Mouse (Mus musculus): ENCODE data around the gene Dock9.
"Not testable (repeated sequence)": the region's sequence is repeated elsewhere in the genome, so short reads cannot be mapped to it uniquely, and the experiment has no call there.

The Dock9 gene

DNA sequence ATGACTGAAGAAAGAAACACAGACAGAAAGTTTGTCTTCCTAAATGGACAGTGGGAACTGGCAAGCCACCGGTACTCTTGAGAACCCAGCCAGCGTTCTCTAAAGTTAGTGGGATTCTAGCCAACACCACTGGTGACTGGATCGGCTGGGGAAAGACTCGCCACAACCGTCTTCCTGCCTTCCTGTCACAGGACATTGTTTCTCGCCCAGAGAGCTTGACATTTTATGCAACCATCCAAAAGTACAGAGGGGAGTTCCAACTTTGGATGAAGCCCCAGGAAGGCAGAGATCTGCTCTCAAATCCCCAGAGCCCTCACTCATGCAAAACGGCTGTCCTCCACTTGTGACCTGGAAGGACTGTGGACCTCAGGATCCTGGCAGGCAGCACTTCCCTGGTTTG is 140.0 kb downstream of the Dock9 start:
- no peak for DNase-seq

DNA sequence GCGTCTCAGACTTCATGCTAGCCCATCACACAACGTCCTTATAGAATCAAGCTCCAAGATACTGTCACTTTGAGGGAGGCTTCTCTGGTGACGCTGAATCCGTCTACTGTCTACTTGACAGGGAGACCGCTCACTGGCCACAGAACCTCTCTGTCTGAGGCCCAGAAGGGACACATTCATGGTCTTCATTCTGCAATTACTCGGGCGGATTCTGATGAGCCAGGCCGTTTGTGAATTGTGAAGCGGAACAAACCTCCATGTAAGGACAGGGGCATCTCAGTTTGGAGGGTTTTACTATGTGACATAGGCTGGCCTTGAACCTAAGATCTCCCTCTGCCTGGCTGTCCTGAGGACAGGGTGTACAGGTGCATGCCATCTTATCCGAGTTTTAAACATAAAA is 140.7 kb downstream of the Dock9 start:
- DNase-seq, result no peak

DNA sequence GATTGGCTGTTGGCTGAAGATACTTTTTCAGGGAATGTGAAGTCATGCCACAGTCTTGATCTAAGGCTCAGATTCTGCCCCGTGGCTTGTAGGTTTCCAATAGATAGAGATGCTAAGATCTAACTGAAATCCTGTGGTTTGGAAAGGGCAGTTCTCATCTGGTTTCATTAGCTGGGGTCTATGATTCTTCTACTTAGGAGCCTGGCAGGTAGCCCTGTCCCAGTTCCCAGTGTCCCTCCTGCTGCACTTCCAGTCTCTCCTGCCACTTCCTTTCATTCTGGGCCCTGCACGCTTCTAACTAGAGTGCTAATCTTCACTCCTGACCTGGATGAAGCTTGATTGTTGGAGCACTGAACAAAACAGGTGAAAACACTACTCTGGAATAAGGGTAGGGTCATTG is 142.7 kb downstream of the Dock9 start:
- no peak for DNase-seq

DNA sequence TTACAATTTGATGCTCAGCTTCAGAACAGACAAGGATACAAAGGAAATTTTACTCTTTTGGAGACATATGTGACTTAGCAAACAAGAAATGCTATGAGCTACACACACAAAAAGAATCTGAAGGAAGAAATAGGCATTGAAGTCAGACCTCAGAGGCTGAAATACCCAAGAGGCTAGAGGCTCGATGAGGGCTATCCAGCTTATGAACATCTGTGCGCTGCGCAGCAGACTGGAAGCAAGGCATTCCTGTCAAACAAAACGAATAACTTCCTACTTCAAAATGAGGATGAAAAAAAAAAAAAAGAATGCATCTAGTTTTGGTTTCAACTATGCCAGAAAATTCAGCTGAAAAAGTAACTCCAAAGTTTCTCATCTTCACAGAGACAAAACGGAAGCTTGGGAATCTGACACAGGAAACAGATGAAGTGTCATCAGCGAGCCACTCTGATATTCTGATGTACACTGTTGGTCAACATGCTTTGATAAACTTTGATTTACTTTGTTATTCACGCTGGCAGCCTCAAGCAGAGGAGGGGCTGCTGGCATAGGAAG is 143.1 kb downstream of the Dock9 start:
- DNase-seq, result no peak

DNA sequence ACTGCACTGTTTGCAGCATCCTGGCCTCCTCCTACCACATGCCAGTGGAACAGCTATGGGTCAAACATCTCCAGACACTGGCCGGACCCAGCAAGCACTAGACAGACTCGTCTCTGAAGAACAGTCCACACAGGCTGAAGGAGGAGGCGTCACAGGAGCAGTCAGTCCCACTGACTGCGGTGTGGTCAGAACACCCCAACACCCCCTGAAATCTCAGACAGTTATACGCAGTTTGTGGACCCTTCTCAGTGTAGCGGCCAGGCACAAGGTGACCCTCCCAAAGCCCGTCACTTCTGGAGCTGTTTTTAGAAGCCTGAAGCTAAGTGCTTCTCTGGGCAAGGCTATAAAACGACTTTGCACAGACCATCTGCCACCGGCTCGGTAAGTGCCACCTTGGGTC is 143.9 kb downstream of the Dock9 start:
- no peak for DNase-seq

DNA sequence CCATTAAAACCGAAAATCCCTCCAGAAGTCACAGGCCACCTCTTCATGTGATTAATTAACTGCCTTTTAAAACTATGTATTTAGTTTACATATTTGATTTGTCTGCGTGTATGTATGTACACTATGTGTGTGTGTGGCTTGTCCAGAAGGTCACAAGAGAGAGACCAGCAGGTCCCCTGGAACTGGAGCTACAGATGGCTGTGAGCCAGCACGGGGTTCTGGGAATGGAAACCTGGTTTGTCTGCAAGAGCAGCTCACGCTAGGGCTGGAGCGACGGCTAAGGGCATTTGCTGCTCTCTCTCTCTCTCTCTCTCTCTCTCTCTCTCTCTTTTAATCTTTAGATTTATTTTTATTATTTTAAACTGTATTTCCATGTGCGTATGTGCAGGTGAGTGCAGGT is 144.4 kb downstream of the Dock9 start:
- no peak for DNase-seq

DNA sequence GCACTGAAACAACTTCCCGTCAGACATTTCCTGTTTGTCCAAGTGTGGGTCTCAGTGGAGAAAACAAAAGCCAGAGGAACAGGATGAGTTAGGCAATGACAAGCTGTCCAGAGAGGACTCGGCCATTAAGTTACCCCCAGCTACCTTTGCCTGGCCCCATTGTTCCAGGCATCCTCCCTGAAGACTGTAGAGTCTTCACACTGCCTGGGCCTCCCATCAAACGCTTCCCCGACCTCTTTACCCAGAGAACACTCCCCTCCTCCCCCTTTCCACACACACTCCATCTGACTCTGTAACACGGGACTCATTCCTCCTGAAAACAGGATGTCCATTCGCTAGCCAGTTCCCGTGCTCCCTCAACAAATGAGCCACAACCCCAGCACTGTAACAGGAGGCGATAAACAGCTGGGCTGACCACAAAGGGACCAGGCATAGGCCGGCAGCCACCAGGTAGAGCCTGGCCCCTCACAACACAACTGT is 149.0 kb downstream of the Dock9 start:
- peak; percentile 48 to 63 for DNase-seq

DNA sequence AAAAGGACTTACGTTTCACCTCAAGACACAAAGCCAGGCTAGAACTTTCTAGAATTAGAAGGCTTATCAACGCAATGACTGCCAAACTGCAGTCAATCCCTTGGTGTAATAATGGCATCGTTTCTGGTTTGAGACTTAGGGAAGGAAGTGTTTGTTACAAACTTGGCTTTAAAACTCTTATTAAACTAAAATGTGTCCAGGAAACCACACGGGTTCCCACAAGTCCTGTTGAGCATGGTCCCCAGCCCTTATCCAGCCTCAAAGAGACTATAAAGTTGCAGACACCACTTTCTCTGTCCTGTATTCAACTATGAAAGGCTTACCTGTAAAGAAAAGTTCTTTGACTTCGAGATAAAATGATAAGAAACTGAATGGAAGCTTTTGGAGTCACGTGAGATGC is 149.9 kb downstream of the Dock9 start:
- no peak for DNase-seq

DNA sequence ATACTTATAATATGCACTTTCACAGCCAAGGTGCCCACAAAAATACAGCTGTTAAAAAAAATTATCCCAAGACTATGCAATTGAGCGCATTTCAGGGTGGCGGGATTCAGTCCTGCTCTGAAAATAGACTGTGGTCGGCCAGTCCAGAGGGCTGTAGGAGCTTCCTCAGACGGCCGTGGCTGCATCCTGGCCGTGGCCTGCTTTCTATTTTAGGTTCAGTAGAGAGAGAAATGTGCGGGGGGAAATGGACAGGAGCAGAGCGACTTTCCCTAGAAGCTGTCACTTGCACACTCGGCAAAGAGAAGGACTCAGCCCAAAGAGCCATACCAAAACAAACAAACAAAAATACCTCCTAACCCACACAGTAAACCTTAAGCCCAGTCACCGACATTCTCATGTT is 151.0 kb downstream of the Dock9 start:
- DNase-seq, result no peak

DNA sequence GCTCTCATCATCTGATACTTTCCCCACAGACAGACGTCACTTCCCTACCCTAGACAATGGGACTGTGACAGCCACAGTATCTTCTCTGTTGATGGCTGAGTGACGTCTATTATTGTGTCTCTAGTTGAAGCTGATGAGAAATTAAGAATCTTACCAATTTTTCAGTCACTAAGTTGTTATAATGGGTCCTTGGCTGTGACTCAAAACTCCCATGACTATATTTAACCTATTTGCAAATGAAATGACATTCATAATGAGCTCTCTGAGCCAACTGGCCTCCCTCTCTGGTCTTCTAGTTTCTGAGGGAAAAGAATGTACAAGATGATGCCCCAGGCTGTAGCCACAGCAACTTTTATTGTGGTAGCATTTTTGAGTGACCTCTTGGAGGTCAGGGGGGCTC is 153.3 kb downstream of the Dock9 start:
- no peak for DNase-seq

DNA sequence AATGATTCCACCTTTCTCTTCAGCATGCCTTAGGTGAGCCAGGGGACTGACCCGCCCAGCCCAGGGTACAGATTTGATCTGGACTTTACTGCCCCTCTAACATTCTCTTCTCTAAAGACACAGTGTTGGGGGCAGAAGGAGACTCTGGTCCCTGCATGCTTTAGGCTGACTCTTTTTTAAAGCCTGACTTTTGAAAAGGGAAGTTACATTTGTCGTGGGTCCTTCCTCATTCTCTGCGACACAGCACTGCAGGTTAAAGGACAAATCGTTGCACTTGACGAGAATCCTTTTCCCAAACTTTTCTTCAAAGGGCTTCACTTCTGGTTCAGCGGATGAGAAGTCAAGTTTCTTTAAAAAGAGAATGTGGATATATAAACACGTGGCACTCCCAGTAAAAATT is 156.4 kb downstream of the Dock9 start:
- no peak for DNase-seq

DNA sequence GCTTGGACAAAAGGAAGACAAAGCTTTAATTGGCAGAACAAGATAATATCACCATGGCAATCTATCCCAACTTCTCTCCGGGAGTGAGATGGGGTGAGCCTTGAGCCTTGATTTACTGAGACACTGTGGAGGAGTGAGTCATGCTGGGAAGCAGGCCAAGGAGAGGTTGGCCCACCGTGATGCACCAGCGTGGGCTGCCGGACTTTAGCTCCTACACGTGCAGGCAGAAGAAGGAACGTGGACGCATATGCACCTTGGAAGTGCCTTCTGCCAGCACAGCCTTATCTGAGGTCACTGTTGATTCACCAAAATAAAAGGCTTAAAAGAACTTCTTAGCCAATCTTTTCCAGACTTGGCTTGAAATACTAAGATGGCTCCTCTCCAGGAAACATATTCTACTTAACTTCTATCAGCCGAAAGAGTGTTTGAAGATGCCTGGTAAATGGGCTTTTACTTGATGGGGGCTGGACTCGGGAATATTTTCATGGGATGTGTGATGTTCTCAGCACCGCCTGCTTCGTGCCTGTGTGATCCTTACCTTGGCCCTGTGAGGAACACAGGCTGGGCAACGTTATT is 160.6 kb downstream of the Dock9 start:
- DNase-seq, result peak; percentile 40 to 45

DNA sequence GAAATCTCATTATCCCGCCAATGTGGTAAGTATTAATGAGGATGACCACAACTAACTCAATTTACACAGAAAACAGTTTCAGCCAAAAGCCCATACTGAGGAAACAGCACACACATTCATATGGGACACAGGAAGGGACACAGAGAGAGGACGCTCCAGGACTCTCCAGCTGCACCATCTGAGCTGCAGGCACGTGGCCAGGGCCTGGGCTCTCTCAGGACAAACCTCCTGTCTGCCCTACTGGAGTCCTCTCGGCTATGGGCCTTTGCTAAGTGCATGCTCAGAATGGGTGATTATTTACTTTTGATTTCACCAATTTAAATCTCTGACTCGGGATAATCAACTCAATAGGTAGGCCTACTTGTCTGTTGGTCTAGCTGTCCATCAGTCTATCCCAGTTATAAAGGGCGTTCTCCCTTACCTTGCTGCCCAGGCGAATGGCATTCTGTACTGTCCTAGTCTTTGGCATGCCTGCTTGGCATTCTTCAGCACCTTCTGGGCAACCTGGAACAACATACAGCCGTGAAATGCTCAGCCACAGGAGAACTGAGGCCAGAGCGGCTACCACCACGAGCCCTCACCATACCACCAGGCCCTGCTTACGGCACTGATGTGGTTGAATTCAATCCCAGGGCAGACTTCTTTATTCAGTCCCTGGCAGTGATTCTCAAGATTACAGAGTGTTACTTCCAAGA is 162.8 kb downstream of the Dock9 start:
- DNase-seq, result peak in 1 of 2 experiments; percentile 65

DNA sequence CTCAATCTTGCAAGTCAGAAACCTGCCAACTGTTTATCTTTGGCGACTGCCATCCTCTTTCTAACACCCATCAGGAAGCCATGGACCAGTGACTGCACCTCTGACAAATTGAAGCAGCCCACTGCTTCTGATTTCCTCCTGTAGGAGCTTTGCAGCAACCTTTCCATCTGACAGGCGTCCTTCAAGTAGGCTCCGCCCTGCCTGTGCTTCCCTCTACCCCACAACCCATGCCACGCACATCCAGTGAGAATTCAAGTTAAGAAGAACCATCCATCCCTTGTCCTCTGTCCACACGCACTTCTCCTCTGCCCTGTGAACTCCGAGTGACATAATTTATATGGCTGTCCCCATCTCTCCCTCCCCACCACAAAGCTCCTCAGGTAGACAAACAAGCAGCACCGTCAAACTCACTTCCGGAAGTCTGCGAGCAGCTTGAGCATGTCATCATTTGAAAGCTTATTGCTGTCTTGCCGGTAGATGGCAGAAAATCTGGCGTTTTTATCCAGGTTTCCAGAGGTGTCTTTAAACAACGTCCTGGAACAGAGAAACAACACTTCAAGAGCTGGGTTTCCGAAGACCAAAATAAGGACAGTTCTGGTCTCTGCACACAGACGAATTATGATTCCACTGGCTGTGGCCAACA is 163.4 kb downstream of the Dock9 start:
- DNase-seq, result no peak

DNA sequence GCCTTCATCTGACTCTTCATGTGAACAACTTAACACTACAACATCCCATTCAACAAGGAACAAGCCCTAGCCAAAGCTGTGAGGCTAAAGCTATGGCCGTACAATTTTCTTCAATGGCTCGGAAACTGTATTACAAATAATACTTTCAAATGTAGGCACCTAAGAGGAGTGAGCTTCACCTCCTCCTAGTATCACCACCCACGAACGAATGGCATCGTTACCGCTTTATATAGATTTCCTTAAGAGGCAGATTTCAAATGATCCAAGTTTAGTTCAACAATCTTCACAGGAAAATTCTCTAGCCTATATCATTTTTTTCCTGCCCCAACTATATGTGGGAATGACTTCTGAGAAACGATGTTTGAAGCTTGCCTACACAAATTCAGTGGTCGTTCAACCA is 165.7 kb downstream of the Dock9 start:
- no peak for DNase-seq

DNA sequence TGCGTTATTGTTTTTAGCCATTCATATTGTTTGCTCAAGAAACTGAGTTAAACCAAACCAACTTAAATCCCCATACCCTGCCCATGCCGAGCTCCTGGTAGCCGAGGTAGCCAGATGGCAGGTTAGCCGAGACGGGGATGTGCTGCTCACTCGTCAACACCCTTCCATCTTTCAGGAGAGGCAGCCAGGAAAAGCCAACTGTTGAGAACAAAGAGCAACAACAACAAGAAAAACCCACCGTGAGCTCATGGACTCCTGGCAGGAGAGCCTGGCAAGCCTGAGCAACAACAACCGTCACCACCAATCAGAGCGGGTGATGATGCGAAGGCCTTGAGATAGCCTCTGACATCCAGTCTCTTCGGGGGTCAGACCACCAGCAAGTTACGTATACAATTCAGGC is 170.9 kb downstream of the Dock9 start:
- DNase-seq, result no peak

DNA sequence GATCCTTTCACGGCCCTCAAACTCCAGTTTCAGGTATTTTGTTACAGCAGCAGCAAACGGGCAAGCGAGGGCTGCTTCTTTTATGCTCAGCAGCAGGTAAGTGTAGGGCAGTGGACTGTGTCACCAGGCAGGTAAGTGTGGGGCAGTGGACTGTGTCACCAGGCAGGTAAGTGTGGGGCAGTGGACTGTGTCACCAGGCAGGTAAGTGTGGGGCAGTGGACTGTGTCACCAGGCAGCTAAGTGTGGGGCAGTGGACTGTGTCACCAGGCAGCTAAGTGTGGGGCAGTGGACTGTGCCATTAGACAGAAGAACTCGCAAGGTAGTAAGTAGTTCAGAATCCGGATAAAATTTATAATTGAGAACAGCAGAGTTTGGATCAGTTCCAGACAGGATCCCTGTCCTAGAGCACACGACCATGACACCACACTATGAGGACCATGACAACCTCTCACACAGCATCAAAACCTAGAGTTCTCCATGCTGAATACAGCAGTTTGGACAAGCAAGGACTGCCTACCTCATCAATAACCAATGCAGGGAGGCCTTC is 173.6 kb downstream of the Dock9 start:
- DNase-seq, result not testable (repeated sequence)

DNA sequence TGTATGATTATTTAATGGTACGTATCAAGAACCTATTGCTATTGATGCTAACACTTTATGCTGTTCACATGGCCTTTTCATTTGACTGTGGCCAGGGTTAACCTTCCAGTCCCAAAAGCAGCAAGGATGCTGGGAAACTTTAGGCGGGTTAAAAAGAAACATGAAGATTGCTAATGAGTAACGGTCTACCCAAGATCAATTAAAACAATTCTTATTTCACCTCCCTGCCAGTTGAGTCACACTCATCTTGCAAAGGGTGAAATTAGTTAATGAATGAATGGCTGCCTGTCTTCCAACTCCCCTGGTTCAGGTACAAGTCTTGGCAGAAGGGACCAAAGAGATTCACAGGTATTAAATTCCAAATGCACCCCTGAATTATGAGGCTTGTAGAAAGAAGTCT is 175.8 kb downstream of the Dock9 start:
- no peak for DNase-seq

DNA sequence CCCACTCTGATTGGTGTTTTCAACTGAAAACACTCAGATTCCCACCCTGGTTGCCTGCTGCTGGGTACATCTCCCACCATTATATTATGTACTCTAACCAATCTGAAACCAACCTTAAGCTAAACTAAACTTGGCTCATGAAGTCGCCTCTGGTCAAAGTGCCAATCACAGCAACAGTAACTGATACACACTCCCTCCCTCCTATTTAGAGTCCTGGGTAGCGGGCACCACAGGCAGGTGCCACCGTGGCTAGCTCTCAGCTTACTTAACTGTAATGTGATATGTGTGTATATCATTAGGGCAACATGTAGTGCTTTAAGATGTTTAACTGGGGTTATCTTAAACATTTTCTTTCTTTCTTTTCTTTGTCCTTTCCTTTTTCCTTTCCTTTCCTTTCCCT is 177.1 kb downstream of the Dock9 start:
- DNase-seq, result no peak

DNA sequence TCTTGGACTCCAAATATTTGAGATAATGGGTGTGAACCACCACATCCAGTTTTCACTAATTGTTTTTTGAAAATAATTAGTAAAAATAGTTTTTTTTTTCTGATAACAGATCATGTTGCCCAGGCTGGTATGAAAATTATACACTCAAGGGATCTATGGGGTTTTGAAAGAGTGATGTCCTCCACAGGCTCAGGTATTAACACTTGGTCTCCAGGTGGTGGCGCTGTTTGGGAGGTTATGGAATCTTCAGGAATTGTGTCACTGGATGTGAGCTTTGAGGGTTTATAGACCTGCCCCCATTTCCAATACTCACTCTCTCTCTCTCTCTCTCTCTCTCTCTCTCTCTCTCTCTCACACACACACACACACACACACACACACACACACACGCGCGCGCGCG is 177.5 kb downstream of the Dock9 start:
- DNase-seq, result no peak

DNA sequence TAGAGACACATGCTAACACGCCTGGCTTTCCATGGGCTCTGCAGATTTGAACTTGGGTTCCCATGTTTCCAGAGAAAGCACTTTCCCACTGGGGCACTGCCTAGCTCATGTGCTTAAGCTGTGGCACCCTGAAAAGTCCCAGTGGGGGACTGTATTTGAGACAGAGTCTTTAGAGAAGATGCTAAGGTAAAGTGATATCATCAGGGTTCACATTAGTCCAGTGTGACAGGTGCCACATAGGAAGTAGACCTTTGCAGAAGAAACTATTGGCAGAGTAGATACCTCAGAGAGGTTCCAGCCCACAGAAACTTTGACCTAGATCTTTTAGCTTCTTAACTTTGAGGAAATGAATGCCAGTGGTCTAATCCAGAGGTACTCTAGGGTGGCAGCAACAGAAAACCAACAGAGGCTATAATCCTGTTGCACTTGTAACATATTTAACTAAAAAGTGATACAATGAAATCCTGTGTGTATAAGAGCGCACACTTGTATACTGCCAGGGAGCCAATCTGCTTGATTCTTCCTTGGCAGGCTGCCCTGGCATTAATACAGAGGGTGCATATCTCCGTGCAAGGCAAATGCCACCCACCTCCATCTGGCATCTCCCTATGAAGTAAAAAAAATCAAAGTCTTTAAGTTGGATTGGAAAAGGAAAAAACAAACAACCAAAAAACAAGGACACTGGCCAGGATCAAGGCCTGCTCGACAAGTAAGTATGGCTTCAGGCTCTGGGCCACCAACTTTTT is 179.8 kb downstream of the Dock9 start:
- DNase-seq, result no peak

DNA sequence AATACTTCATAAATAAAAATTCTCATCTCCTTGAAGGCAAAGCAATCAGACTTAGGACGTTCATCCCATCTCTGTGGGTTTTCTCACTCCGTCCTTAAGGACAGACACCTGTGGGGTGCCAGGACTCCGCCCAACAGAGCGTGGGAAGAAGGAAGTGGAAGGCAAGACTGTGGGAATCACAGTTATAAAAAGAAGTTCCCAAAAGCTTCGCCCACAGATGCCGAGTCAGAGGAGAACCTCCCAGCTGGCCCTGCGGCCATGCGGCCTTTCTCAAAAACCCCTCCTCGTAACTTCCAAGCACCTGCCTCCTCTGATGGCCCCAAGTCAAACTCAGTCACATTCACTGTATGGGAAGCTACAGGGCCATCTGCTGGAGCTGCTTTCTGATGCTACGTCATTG is 182.2 kb downstream of the Dock9 start:
- DNase-seq, result no peak
